13 mouse cellular contexts compared by ENCODE assay signal in the genomic region with DNA sequence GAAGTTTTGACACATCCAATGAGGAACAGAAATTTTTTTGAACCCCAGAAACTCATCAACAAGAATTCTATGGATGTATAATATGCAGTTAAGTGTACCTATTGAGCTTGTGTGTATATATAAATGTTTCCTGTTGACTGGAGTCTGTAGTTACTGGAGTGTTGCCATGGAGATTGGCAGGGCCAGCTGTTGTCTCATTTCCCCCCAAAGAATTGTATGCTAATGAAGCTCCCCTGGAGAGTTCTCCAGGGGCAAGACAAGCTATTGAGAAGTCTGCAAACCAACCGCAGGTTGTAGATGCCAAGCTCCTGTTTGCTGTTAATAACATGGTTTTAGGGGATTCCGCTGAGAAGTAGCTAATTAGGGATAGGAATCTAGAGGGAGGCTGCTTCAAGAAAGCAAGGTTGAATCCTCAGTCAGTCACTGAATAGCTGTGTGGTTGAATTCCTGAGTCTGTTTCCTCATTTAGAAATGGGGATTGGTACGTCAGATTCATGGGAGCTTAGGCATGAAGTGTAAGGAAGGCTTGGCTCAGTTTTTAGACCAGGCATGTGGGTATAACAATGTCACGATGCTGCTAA.
DNase-seq lines count a peak whose midpoint lies in the region; ATAC-seq and TF ChIP-seq lines count a peak whose summit lies in the region.
"Had no signal": no experiment of that assay in that cellular context is flagged by ENCODE, and none has a peak within 500 bp of the region (broad histone marks: within the 10 kb centered on the region; RNA-seq: fewer than 3 reads in every experiment).

No protein-coding gene starts in this region.

- H3K4me2 ChIP-seq in hindbrain, embryonic 12.5 days (replicated peaks): no peak overlapping the region
- H3K4me2 ChIP-seq in hindbrain, embryonic 16.5 days (ENCODE audit: low read length): no peak overlapping the region
- no peak overlapping the region for H3K4me2 ChIP-seq in midbrain, embryonic 16.5 days (ENCODE audit: low read length)
- H3K4me2 ChIP-seq: liver, embryonic 13.5 days had no signal

- no peaks in the 10 kb centered on the region for H3K36me3 ChIP-seq in hindbrain, embryonic 12.5 days
- no peaks in the 10 kb centered on the region for H3K36me3 ChIP-seq in hindbrain, embryonic 16.5 days (ENCODE audit: control insufficient read depth, insufficient read depth, low read length)
- H3K36me3 ChIP-seq in C2C12 (ENCODE audit: control insufficient read depth, insufficient read depth): no peaks in the 10 kb centered on the region
- no peaks in the 10 kb centered on the region for H3K36me3 ChIP-seq in midbrain, embryonic 16.5 days (ENCODE audit: control insufficient read depth, insufficient read depth, low read length)
- H3K36me3 ChIP-seq: liver, embryonic 13.5 days had no signal

- no peaks in the 10 kb centered on the region for H3K9me3 ChIP-seq in hindbrain, embryonic 12.5 days (replicated peaks)
- H3K9me3 ChIP-seq in hindbrain, embryonic 16.5 days (ENCODE audit: control insufficient read depth, low read length): no peaks in the 10 kb centered on the region
- no peaks in the 10 kb centered on the region for H3K9me3 ChIP-seq in midbrain, embryonic 16.5 days (replicated peaks; ENCODE audit: control insufficient read depth, low read length, poor library complexity, severe bottlenecking)
- H3K9me3 ChIP-seq: liver, embryonic 13.5 days had no signal

- DNase-seq in brain, adult 2 months (ENCODE audit: low read depth, low spot score): peak; percentile 47
- no peak for DNase-seq in adrenal gland, postnatal 4 days (ENCODE audit: low spot score in 2 of 2)
- DNase-seq in adrenal gland, adult 18-20 months (ENCODE audit: low spot score in 2 of 2): no peak
- DNase-seq: adrenal gland, postnatal 14 days; heart, adult 18-20 months; liver, embryonic 13.5 days; right cerebral cortex, postnatal 4 days had no signal

- no peaks in the 10 kb centered on the region for H3K79me2 ChIP-seq in C2C12 (ENCODE audit: control insufficient read depth, insufficient read depth)

- H3K27me3 ChIP-seq in hindbrain, embryonic 12.5 days: no peaks in the 10 kb centered on the region
- no peaks in the 10 kb centered on the region for H3K27me3 ChIP-seq in hindbrain, embryonic 16.5 days (replicated peaks; ENCODE audit: control insufficient read depth, insufficient read depth, low read length)
- no peaks in the 10 kb centered on the region for H3K27me3 ChIP-seq in C2C12 (ENCODE audit: control insufficient read depth, insufficient read depth, insufficient read length)
- H3K27me3 ChIP-seq in midbrain, embryonic 16.5 days (ENCODE audit: control insufficient read depth, insufficient read depth, low read depth, low read length): no peaks in the 10 kb centered on the region

- no peak overlapping the region for H3K9ac ChIP-seq in hindbrain, embryonic 12.5 days
- H3K9ac ChIP-seq in hindbrain, embryonic 16.5 days (ENCODE audit: low read depth, low read length): no peak overlapping the region
- H3K9ac ChIP-seq in midbrain, embryonic 16.5 days (ENCODE audit: low read depth, low read length): no peak overlapping the region
- H3K9ac ChIP-seq: liver, embryonic 13.5 days had no signal

- TF ChIP-seq CTCF in C2C12 (IDR thresholded peaks at IDR 0.05; ENCODE audit: control insufficient read depth, insufficient read depth, insufficient read length): no peak

- H3K27ac ChIP-seq in hindbrain, embryonic 12.5 days: peak overlapping the region; percentile 64; the same call in 1 of the 2 replicates
- H3K27ac ChIP-seq in hindbrain, embryonic 16.5 days (ENCODE audit: low read depth, low read length): no peak overlapping the region
- no peak overlapping the region for H3K27ac ChIP-seq in midbrain, embryonic 16.5 days (ENCODE audit: low read length)
- H3K27ac ChIP-seq: liver, embryonic 13.5 days had no signal

- no peak overlapping the region for H3K4me3 ChIP-seq in hindbrain, embryonic 12.5 days
- no peak overlapping the region for H3K4me3 ChIP-seq in hindbrain, embryonic 16.5 days (ENCODE audit: low read length)
- no peak overlapping the region for H3K4me3 ChIP-seq in C2C12 (ENCODE audit: insufficient read depth, poor library complexity, severe bottlenecking)
- no peak overlapping the region for H3K4me3 ChIP-seq in midbrain, embryonic 16.5 days (ENCODE audit: low read depth, low read length)
- H3K4me3 ChIP-seq: liver, embryonic 13.5 days; myocyte had no signal

- peaks cover 73% of the 10 kb centered on the region for H3K4me1 ChIP-seq in hindbrain, embryonic 12.5 days
- H3K4me1 ChIP-seq in hindbrain, embryonic 16.5 days (ENCODE audit: control insufficient read depth, insufficient read depth, low read depth, low read length): peaks cover 54% of the 10 kb centered on the region
- H3K4me1 ChIP-seq in midbrain, embryonic 16.5 days (ENCODE audit: control insufficient read depth, insufficient read depth, low read length): peaks cover 45% of the 10 kb centered on the region
- H3K4me1 ChIP-seq: liver, embryonic 13.5 days had no signal

- ATAC-seq in hindbrain, embryonic 12.5 days (ENCODE audit: low FRiP score): no peak
- no peak for ATAC-seq in hindbrain, embryonic 16.5 days
- peak; percentile 22; the same call in 1 of the 2 replicates for ATAC-seq in midbrain, embryonic 16.5 days
- ATAC-seq: inflammation-experienced regulatory T-cells, adult 6 months had no signal

- H3ac ChIP-seq in C2C12 (ENCODE audit: control insufficient read depth, insufficient read length, low read depth): no peak overlapping the region

- WGBS in hindbrain, embryonic 12.5 days: 57% methylated on average over 4 of the region's 4 CpGs
- 31% methylated on average over 4 of the region's 4 CpGs for WGBS in hindbrain, embryonic 16.5 days
- 45% methylated on average over 4 of the region's 4 CpGs for WGBS in midbrain, embryonic 16.5 days

- no peaks in the 10 kb centered on the region for H3K79me3 ChIP-seq in C2C12 (ENCODE audit: low read depth)

TF ChIP-seq in C2C12, 6 proteins besides CTCF, POLR2A, EP300 and RAD21:
- TF ChIP-seq MYOD1 (IDR thresholded peaks at IDR 0.05; ENCODE audit: control insufficient read depth, insufficient read length, low read depth) (peak; percentile 43), MYOG (IDR thresholded peaks at IDR 0.05; ENCODE audit: control insufficient read depth, extremely low read depth, insufficient read length) (no peak)
